Mouse (Mus musculus) CD4-positive naive resting alpha-beta T cell, adult 76 days (primary cell): ENCODE data around the gene Crabp2. TPM values are rescaled to one million over a fixed set of nuclear protein-coding genes. Genes with fewer than 3 reads are reported as not detected.

Source experiments
- total RNA-seq: library from RNA; stranded (reverse); gene quantifications from one replicate; pipeline ENCODE4 v1.2.4, GENCODE M21; 2023

Gene Crabp2
- total RNA-seq: not detected

DNA sequence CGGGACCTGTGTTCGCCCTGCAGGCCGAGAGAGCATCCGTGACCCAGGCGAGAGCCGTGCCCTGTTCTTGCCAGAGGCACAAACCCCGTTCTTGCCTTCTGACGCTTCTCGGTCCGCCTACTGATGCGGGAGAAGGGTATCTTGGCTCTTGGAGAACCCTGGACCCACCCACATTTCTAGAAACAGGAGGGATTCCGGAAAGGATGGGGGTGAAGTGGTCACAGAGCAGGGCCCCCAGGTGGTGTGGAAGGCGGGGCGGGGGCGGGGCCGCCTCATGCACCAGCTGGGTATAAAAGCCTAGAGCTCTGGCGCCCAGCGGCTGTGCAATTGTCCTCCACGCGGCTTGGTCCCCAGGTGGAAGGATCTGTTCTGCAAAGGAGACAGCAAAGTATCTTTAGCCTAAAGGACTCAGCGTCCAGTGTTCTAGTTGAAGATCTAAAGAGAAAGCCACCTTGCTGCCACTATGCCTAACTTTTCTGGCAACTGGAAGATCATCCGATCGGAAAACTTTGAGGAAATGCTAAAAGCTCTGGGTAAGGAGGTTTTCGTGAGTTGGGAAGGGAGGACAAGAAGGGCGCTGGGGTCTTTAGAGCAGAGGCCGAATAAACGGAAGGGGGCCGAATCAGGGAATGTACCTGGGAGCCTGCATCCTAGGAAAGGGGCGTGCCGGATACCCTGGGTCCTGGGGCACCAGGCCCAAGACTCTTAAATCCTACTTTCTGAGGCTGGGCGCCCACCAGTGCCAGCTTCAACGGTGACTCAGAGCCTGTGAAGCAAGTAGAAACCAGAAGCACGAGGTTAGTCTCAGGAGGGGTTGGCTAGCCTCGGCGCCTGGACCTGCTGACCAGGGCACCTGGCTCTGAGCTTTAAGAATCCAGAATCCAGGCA lies at the start of gene Crabp2:
Crabp2 (plus strand) TSS at position 289 of the 888 bp plus-strand sequence.

GRCm38 (mm10) chr3:87905880-87906485 lies 42.5 kb upstream of the Crabp2 start, which contains the start of gene Hdgf:
Gene Hdgf (plus strand): TSS chr3:87906321.

GRCm38 (mm10) chr3:87919336-87920108 lies 28.9 kb upstream of the Crabp2 start, which contains the start of gene Mrpl24:
Gene Mrpl24 (plus strand): TSS chr3:87919506.

DNA sequence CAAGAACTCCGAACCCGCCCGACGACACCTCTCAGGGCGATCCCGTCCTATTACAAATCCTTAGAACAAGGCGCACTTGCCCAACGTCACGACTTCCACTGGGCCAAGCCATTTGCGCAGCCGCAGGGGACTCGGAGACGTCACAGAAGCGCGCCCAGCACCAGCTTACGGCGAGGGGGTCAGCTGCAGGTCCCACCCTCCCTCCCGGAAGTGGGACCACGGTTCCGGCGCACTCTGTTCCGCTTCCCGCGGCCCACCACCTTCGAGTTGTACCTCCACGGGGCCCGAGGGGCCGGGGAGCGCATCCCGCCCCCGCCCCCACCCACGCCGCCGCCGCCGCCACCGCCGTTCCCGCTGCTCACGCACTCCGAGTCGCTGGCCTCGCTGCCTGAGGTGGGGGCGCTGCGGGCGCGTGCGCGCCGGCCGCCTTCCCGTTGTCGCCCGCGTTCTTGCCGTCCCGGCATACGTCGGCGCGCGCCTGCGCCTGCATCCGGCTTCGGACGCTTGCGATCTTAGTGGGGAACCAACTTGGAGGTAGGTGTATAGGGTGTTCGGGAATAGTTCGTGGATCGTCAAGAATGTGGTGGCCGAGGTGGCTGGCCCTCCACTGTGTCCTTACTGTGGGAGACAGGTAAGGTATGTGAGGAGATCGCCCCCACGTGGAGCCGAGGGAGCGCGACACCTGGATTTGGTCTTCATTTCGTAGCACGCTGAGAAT lies 18.2 kb upstream of the Crabp2 start, which contains the start of the genes Isg20l2 and Rrnad1:
Isg20l2 (plus strand) TSS at position 237 of the 718 bp plus-strand sequence.
Rrnad1 (minus strand) TSS at position 640 of the 718 bp plus-strand sequence.

GRCm38 (mm10) chr3:87970939-87971488 lies 22.5 kb downstream of the Crabp2 start, which contains the start of gene Nes:
Gene Nes (plus strand): TSS chr3:87971078.

GRCm38 (mm10) chr3:88000181-88000580 lies 51.7 kb downstream of the Crabp2 start, which contains the start of gene Bcan:
Gene Bcan (minus strand): TSS chr3:88000230.

Other genes with a start within 250 kb of the Crabp2 start
- 0.88 TPM for gene Lrrc71, start 200.0 kb upstream of the Crabp2 start, total RNA-seq
- gene Ntrk1, start 153.5 kb upstream of the Crabp2 start, total RNA-seq: not detected
- not detected for gene Insrr, start 151.7 kb upstream of the Crabp2 start, total RNA-seq
- gene Pear1, start 124.4 kb upstream of the Crabp2 start, total RNA-seq: 23.8 TPM
- 400 TPM for gene Sh2d2a, start 101.9 kb upstream of the Crabp2 start, total RNA-seq
- gene Prcc, start 63.1 kb upstream of the Crabp2 start, total RNA-seq: 64.7 TPM
- 75.2 TPM for gene Hdgf, start 42.3 kb upstream of the Crabp2 start, total RNA-seq
- 142 TPM for gene Mrpl24, start 29.2 kb upstream of the Crabp2 start, total RNA-seq
- 65.7 TPM for gene Isg20l2, start 18.4 kb upstream of the Crabp2 start, total RNA-seq
- 28.8 TPM for gene Rrnad1, start 17.9 kb upstream of the Crabp2 start, total RNA-seq
- 0.59 TPM for gene Nes, start 22.4 kb downstream of the Crabp2 start, total RNA-seq
- not detected for gene Bcan, start 51.6 kb downstream of the Crabp2 start, total RNA-seq
- not detected for gene Hapln2, start 78.9 kb downstream of the Crabp2 start, total RNA-seq
- gene Gpatch4, start 94.4 kb downstream of the Crabp2 start, total RNA-seq: 19.1 TPM
- gene Naxe, start 109.8 kb downstream of the Crabp2 start, total RNA-seq: 23.4 TPM
- not detected for gene Ttc24, start 129.6 kb downstream of the Crabp2 start, total RNA-seq
- gene Iqgap3, start 133.3 kb downstream of the Crabp2 start, total RNA-seq: 0.44 TPM
- 452 TPM for gene Mef2d, start 193.7 kb downstream of the Crabp2 start, total RNA-seq